Mouse (Mus musculus): ENCODE results near the gene Sapcd1. TPM values are rescaled to one million over a fixed set of nuclear protein-coding genes. Genes with fewer than 3 reads are reported as not detected.
"Not testable (repeated sequence)": the region's sequence is repeated elsewhere in the genome, so short reads cannot be mapped to it uniquely, and the experiment has no call there.

Gene Sapcd1
- polyA plus RNA-seq, 1 experiment from 2014 or later: 4.3 TPM

DNA sequence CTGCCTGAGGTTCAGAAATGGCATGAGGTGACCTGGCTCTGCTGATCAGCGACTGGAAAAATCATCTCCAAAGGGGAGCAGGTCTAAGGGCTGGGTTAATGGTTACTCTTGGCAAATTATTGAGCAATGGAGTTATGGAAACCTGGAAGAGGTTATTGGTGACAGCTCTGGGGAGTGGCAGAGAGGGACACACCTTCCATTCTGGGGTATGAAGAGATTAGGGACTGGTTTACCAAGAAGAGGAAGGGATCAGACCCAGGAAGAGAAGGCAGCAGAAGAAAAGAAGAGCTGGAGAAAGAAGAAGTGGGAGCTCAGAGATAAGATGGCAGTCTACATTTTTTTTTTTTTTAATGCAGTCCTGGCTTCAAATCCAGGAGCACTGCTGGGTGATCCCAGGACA, 19.9 kb upstream of the Sapcd1 start:
- ATAC-seq (ENCODE audit: low read depth): no peak
- 24% methylated on average over 1 of the region's 1 CpGs for WGBS
- H3K9me3 ChIP-seq (ENCODE audit: control insufficient read depth, low read length): no peaks in the 10 kb centered on the region
- peak overlapping the region; percentile 25 for H3K4me2 ChIP-seq (ENCODE audit: low read depth, low read length)
- H3K4me1 ChIP-seq (replicated peaks; ENCODE audit: control insufficient read depth, insufficient read depth, low read length): peaks cover 44% of the 10 kb centered on the region
- H3K27me3 ChIP-seq (ENCODE audit: control insufficient read depth, insufficient read depth, low read depth, low read length): no peaks in the 10 kb centered on the region
- peaks cover 1% of the 10 kb centered on the region for H3K36me3 ChIP-seq (ENCODE audit: control insufficient read depth, insufficient read depth, low read length)
- H3K4me3 ChIP-seq (ENCODE audit: low read length): no peak overlapping the region
- H3K27ac ChIP-seq (ENCODE audit: low read length): peak overlapping the region; percentile 99
- no peak overlapping the region for H3K9ac ChIP-seq (ENCODE audit: low read length)

DNA sequence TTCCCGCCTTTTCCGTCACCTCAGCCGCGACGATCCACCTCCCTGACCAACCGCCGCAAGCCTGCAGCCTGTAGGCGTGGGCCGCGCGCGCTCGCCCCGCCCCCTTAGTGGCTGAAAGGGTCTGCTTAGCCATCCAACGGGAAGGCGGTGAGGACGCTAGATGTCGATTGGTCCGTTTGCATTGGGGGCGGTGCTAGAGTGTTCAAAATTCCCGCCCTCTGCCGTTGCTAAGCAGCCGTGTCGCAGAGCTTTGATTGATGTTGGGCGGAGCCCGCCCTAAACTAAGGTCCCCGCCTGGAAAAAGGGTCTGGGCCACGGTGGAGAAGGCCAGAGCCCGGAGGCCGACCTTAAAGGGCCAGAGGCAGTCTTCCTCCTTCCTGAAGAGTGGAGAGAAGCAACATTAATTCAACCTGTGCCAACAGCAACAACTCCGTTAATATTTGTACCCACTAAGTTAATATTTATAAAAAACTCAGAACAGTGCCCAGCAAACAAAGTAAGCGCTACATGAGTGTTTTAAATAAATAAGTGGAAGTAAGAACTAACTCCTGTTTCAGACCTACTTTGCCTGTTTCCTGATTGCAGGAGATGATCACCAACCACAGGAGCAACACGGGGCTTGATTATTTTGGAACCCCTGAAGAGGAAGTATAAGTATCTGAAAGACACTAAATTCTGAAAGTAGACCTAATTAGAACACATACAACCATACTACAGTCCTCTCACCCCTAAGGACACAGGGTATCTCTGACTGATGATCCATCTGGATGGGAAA, 19.1 kb upstream of the Sapcd1 start, which contains the start of gene Msh5:
Msh5 (minus strand) TSS at position 65 of the 775 bp plus-strand sequence.
- Histone ChIP-seq H3K27ac (ENCODE audit: low read length) (peak within 1 kb of the TSS; percentile 99), H3K4me2 (ENCODE audit: low read depth, low read length) (peak within 1 kb of the TSS; percentile 99), H3K4me1 (replicated peaks; ENCODE audit: control insufficient read depth, insufficient read depth, low read length) (peaks cover 38% of the 10 kb centered on the region), H3K9me3 (ENCODE audit: control insufficient read depth, low read length) (no peaks in the 10 kb centered on the region), H3K4me3 (ENCODE audit: low read length) (peak within 1 kb of the TSS; percentile 72), H3K27me3 (ENCODE audit: control insufficient read depth, insufficient read depth, low read depth, low read length) (no peaks in the 10 kb centered on the region), H3K9ac (ENCODE audit: low read length) (peak within 1 kb of the TSS; percentile 97), H3K36me3 (ENCODE audit: control insufficient read depth, insufficient read depth, low read length) (no peaks in the 10 kb centered on the region)
- 1% methylated on average over 33 of the region's 33 CpGs for WGBS
- ATAC-seq (ENCODE audit: low read depth): peak; percentile 93

DNA sequence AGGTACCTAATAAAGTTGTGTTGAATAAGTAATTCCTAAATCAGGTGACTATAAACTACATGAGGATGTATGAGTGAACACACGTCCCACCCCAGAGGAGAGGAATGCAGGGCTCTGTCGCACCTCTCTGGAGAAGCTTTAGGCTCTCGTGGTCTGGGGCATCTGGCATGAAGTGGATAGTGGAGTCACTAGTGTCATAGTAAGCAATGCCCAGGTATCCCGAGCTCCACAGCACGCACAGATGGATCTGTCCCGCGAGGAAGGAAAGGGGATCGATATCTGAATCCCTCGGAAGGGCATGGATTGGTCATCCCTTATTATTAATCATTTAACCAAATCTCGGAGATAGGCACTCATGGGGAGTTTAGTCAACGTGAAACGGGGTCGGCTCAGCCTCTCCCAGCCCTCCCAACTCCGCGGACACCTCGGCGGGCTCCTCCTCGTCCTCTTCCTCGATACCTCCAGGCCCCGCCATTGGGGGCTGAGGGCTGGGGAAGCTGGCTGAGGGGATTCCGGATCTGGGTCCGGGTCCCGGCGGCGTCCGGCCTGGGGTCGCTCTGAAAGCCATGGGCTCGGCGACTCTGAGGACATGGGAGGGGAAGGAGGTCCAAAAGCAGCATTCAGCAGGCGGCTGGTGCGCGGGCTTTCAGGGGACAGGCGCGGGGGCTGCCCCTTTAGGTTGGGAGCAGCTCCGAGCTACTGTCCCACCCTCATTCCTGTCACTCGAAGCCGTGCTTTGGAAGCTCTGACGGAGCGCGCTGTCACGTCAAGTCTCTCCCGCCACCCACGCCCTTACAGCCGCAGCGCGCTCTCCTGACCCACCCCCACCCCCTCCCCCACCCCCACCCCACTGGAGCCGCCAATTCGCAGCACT, 18.2 kb upstream of the Sapcd1 start:
- H3K9me3 ChIP-seq (ENCODE audit: control insufficient read depth, low read length): no peaks in the 10 kb centered on the region
- H3K27ac ChIP-seq (ENCODE audit: low read length): peak overlapping the region; percentile 99
- H3K4me2 ChIP-seq (ENCODE audit: low read depth, low read length): peak overlapping the region; percentile 99
- peaks cover 37% of the 10 kb centered on the region for H3K4me1 ChIP-seq (replicated peaks; ENCODE audit: control insufficient read depth, insufficient read depth, low read length)
- peak overlapping the region; percentile 97 for H3K9ac ChIP-seq (ENCODE audit: low read length)
- H3K4me3 ChIP-seq (ENCODE audit: low read length): peak overlapping the region; percentile 72
- ATAC-seq (ENCODE audit: low read depth): no peak; the same call in 1 of the 2 replicates
- H3K27me3 ChIP-seq (ENCODE audit: control insufficient read depth, insufficient read depth, low read depth, low read length): no peaks in the 10 kb centered on the region
- H3K36me3 ChIP-seq (ENCODE audit: control insufficient read depth, insufficient read depth, low read length): no peaks in the 10 kb centered on the region
- WGBS: 2% methylated on average over 46 of the region's 48 CpGs

DNA sequence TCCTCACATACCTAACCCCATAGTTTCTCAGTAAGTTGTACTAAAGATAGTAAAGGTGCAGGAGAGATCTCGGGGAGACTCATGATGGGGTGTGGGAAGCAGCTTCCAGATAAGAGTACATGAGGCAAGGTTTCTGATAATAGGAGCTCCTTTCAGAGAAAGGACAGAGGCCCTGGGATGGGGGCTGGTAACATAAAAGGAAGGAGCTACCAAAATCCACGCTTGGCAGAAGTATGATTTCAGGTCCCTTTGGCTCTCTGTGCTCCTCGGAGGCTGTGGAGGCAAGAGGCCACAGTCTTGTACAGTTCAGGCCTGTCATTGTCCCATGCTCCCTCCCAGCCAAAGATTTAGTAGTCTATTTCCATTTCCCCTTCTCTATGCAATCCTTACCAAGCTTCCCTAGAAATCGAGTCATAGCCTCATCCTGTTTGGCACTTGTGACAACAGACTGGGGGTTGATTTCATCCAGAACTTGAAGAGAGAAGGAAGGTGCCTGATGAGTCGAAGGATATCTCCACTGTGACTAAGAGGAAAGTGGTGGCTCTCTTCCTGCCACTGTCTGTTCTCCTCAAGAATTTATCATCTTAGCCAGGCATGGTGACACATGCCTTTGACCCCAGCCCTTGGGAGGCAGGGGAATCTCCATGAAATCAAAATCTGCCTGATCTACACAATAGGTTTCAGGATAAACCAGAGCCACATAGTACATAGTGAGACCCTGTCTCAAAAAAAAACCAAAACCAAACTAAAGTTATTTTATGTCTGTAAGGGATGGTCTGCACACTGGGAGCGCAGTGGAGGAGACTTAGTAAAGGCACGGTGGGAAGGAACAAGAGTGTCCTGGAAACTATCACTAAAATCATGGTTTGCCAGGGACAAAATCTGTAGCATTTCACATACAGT, 17.3 kb upstream of the Sapcd1 start:
- Histone ChIP-seq H3K4me3 (ENCODE audit: low read length) (peak overlapping the region; percentile 72), H3K4me1 (replicated peaks; ENCODE audit: control insufficient read depth, insufficient read depth, low read length) (peaks cover 37% of the 10 kb centered on the region), H3K4me2 (ENCODE audit: low read depth, low read length) (peak overlapping the region; percentile 99), H3K9ac (ENCODE audit: low read length) (peak overlapping the region; percentile 97), H3K36me3 (ENCODE audit: control insufficient read depth, insufficient read depth, low read length) (no peaks in the 10 kb centered on the region), H3K27me3 (ENCODE audit: control insufficient read depth, insufficient read depth, low read depth, low read length) (no peaks in the 10 kb centered on the region), H3K9me3 (ENCODE audit: control insufficient read depth, low read length) (no peaks in the 10 kb centered on the region), H3K27ac (ENCODE audit: low read length) (peak overlapping the region; percentile 99)
- WGBS: 74% methylated on average over 7 of the region's 7 CpGs
- ATAC-seq (ENCODE audit: low read depth): no peak

DNA sequence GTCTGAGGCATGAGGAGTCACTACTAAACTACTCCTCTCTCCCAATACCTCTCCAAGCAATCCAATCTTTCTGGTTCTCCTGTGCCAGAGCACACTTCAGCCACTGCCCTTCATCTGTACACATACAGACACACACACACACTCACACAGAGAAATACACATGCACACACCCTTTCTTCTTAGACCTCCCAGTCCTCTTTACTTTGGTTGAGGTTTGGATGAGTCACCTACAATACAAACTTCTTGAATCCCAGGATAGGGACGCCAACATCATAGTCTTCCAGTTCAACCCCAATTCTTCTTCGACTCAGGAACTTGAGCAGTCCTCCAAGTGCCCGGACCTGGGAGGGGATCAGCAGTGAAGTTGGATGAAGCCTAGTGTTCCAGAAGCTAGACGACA, 16.0 kb upstream of the Sapcd1 start:
- H3K9ac ChIP-seq (ENCODE audit: low read length): no peak overlapping the region
- H3K4me1 ChIP-seq (replicated peaks; ENCODE audit: control insufficient read depth, insufficient read depth, low read length): peaks cover 26% of the 10 kb centered on the region
- no peaks in the 10 kb centered on the region for H3K27me3 ChIP-seq (ENCODE audit: control insufficient read depth, insufficient read depth, low read depth, low read length)
- H3K36me3 ChIP-seq (ENCODE audit: control insufficient read depth, insufficient read depth, low read length): no peaks in the 10 kb centered on the region
- no peak overlapping the region for H3K4me3 ChIP-seq (ENCODE audit: low read length)
- 67% methylated on average over 4 of the region's 4 CpGs for WGBS
- H3K27ac ChIP-seq (ENCODE audit: low read length): peak overlapping the region; percentile 11
- ATAC-seq (ENCODE audit: low read depth): no peak
- no peaks in the 10 kb centered on the region for H3K9me3 ChIP-seq (ENCODE audit: control insufficient read depth, low read length)
- no peak overlapping the region for H3K4me2 ChIP-seq (ENCODE audit: low read depth, low read length)

DNA sequence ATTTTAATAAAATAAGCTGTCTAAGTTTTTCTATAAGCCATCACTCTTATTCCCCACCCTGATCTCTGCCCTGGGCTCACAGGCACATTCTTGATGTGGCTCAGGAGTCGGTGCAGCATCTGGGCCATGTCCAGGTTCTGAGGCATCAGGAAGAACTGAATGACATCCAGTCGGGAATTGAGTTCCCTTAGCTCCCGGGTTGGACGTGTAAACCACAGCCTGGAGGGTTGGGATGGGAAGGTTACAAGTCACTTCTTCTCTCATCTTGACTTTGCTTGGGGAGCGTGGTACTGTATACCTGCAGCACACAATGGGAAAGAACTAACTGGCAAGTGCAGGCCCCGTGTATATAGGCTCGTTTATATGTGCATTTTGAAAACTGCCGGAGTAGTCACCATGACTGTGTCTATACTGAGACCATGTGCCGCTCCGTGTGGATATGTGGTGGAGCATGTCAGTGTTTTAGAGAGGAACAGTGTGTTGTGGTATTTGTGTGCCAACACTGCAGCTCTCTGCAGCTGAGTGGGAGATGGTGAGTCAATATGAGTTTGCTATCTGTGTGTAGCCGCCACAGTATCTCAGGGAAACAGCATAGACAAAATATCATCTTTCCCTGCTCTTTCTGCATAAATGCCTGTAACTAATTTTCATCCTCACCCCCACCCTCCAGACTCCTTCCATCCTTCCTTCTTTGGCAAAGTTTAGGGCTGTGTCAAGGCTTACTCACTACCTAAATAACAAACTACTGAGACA, 11.5 kb upstream of the Sapcd1 start:
- ATAC-seq (ENCODE audit: low read depth): no peak

DNA sequence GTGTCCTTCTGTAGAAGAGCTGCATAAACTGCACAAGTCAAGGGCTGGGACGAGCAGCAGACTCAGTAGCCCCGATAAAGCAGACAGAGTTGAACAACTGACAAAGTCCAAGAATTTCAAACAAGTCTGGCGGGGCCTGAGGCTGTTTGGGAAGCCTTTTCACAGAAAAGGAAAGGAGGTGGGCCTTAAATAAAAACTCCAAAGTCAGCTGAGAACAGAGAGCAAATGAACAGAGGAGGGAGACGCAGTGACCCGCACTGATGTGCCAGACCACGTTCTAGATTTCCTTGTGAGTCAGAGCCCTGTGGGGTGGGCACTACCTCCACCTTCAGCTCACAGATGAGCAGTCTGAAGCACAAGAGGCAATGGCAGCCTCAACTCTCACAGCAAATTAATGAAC, 7.1 kb upstream of the Sapcd1 start:
- Histone ChIP-seq H3K4me1 (replicated peaks; ENCODE audit: control insufficient read depth, insufficient read depth, low read length) (no peaks in the 10 kb centered on the region), H3K4me3 (ENCODE audit: low read length) (no peak overlapping the region), H3K9ac (ENCODE audit: low read length) (no peak overlapping the region), H3K4me2 (ENCODE audit: low read depth, low read length) (no peak overlapping the region), H3K9me3 (ENCODE audit: control insufficient read depth, low read length) (no peaks in the 10 kb centered on the region), H3K27ac (ENCODE audit: low read length) (no peak overlapping the region), H3K27me3 (ENCODE audit: control insufficient read depth, insufficient read depth, low read depth, low read length) (no peaks in the 10 kb centered on the region), H3K36me3 (ENCODE audit: control insufficient read depth, insufficient read depth, low read length) (no peaks in the 10 kb centered on the region)
- 70% methylated on average over 6 of the region's 6 CpGs for WGBS
- no peak for ATAC-seq (ENCODE audit: low read depth)

More for the DNA sequence above, 11.5 kb upstream of the Sapcd1 start:
- no peaks in the 10 kb centered on the region for H3K27me3 ChIP-seq (ENCODE audit: control insufficient read depth, insufficient read depth, low read depth, low read length)
- H3K27ac ChIP-seq (ENCODE audit: low read length): no peak overlapping the region
- no peak overlapping the region for H3K4me3 ChIP-seq (ENCODE audit: low read length)
- H3K9ac ChIP-seq (ENCODE audit: low read length): no peak overlapping the region
- peaks cover 4% of the 10 kb centered on the region; the same call in 1 of the 2 replicates for H3K4me1 ChIP-seq (replicated peaks; ENCODE audit: control insufficient read depth, insufficient read depth, low read length)
- H3K9me3 ChIP-seq (ENCODE audit: control insufficient read depth, low read length): no peaks in the 10 kb centered on the region
- H3K36me3 ChIP-seq (ENCODE audit: control insufficient read depth, insufficient read depth, low read length): no peaks in the 10 kb centered on the region
- H3K4me2 ChIP-seq (ENCODE audit: low read depth, low read length): no peak overlapping the region
- WGBS: 80% methylated on average over 11 of the region's 11 CpGs

DNA sequence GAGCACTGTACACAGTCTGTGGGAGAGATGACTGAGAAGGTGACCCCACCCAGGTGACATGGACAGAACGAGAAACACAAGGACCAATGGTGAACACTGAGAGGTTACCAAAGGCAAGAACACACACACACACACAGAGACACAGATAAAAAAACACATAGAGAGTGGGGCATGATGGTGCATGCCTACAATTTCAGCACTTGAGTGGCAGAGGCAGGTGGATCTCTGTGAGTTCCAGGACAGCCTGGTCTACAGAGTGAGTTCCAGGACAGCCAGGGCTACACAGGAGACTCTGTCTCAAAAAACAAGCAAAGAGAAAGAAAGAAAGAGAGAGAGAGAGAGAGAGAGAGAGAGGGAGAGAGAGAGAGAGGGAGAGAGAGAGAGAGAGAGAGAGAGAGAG, 5.9 kb upstream of the Sapcd1 start:
- not testable (repeated sequence) for ATAC-seq (ENCODE audit: low read depth); H3K27ac ChIP-seq (ENCODE audit: low read length); H3K9ac ChIP-seq (ENCODE audit: low read length); H3K36me3 ChIP-seq (ENCODE audit: control insufficient read depth, insufficient read depth, low read length); H3K9me3 ChIP-seq (ENCODE audit: control insufficient read depth, low read length); H3K4me2 ChIP-seq (ENCODE audit: low read depth, low read length); H3K4me1 ChIP-seq (replicated peaks; ENCODE audit: control insufficient read depth, insufficient read depth, low read length); H3K4me3 ChIP-seq (ENCODE audit: low read length); H3K27me3 ChIP-seq (ENCODE audit: control insufficient read depth, insufficient read depth, low read depth, low read length)
- WGBS: 53% methylated on average over 1 of the region's 1 CpGs
